Mouse (Mus musculus) erythroblast, adult 5-6 weeks (primary cell): Measurements from ENCODE around the gene Gm26602. TPM values are rescaled to one million over a fixed set of nuclear protein-coding genes. Genes with fewer than 3 reads are reported as not detected.
A peak's percentile ranks its signal among the peaks of the same experiment; 100 is the strongest.

Source experiments
- ATAC-seq: replicated peaks from 2 replicates; pipeline ENCODE4 v1.8.0; 2016; ENCODE audit warnings: moderate number of reproducible peaks, mild to moderate bottlenecking, moderate TSS enrichment, inconsistent platforms; ENCODE audit not compliant: poor library complexity, low FRiP score, severe bottlenecking
- total RNA-seq, 2 experiments: library from RNA; stranded (forward) in 1 of 2; stranded (reverse) in 1 of 2; fragments of 150-400 nt in 1 of 2; fragments of 200-764, 138-1000 nt in 1 of 2; gene quantifications; 2 replicates each; pipeline versions ENCODE4 v1.2.3 to v1.2.4; 2015 to 2017; ENCODE audit warnings: low replicate concordance in 2 of 2

The Gm26602 gene
- total RNA-seq, 2 experiments from 2014 or later: not detected

- peak; percentile 56 for ATAC-seq
Observed at GRCm38 (mm10) chr10:79914131-79914947, 3.7 kb downstream of the Gm26602 start.

GRCm38 (mm10) chr10:79914948-79915596 is 4.4 kb downstream of the Gm26602 start:
- no peak for ATAC-seq

GRCm38 (mm10) chr10:79916081-79916480 is 5.4 kb downstream of the Gm26602 start:
- no peak for ATAC-seq

- peak; percentile 78 for ATAC-seq
Observed at GRCm38 (mm10) chr10:79916808-79917531, 6.3 kb downstream of the Gm26602 start, which contains the start of gene Kiss1r. Gene Kiss1r, plus strand, starts transcription at chr10:79916971.

- ATAC-seq: no peak
Observed at GRCm38 (mm10) chr10:79917532-79918100, 7.0 kb downstream of the Gm26602 start.

- no peak for ATAC-seq
Observed at GRCm38 (mm10) chr10:79918231-79919078, 7.8 kb downstream of the Gm26602 start.

GRCm38 (mm10) chr10:79919251-79919849 is 8.7 kb downstream of the Gm26602 start:
- no peak for ATAC-seq

- no peak for ATAC-seq
Observed at GRCm38 (mm10) chr10:79920056-79920890, 9.6 kb downstream of the Gm26602 start.

GRCm38 (mm10) chr10:79920958-79921535 is 10.4 kb downstream of the Gm26602 start, which contains the start of gene R3hdm4:
Gene R3hdm4, minus strand, starts transcription at chr10:79921208.
- ATAC-seq: no peak

- ATAC-seq: no peak
Observed at GRCm38 (mm10) chr10:79921572-79921971, 10.9 kb downstream of the Gm26602 start.

GRCm38 (mm10) chr10:79924998-79925784 is 14.5 kb downstream of the Gm26602 start:
- ATAC-seq: peak; percentile 77

GRCm38 (mm10) chr10:79925785-79926490 is 15.3 kb downstream of the Gm26602 start:
- ATAC-seq: 0 out of 2 replicates have a peak, but pooled peaks have one; percentile 42

- peak; percentile 53 for ATAC-seq
Observed at GRCm38 (mm10) chr10:79926491-79927323, 16.1 kb downstream of the Gm26602 start, which contains the start of gene Arid3a. Gene Arid3a, plus strand, starts transcription at chr10:79927043.

GRCm38 (mm10) chr10:79927324-79928029 is 16.8 kb downstream of the Gm26602 start:
- ATAC-seq: no peak
